Mouse (Mus musculus): ENCODE data around the gene A530084C06Rik. TPM values are rescaled to one million over a fixed set of nuclear protein-coding genes. Genes with fewer than 3 reads are reported as not detected.

A530084C06Rik gene
- polyA plus RNA-seq, 1 experiment from 2014 or later = not detected

GRCm38 (mm10) chr13:31572806-31573508, 13.8 kb upstream of the A530084C06Rik start:
- H3K27me3 ChIP-seq (ENCODE audit: control insufficient read depth, insufficient read depth, low read depth, low read length) = no peaks in the 10 kb centered on the region
- no peak overlapping the region for H3K9ac ChIP-seq (ENCODE audit: low read depth, low read length)
- H3K4me2 ChIP-seq (ENCODE audit: low read length) = no peak overlapping the region
- ATAC-seq = no peak
- H3K4me3 ChIP-seq (ENCODE audit: low read depth, low read length) = no peak overlapping the region
- peaks cover 6% of the 10 kb centered on the region; the same call in 1 of the 2 replicates for H3K4me1 ChIP-seq (ENCODE audit: control insufficient read depth, insufficient read depth, low read length)
- no peak overlapping the region for H3K27ac ChIP-seq (ENCODE audit: low read length)
- H3K36me3 ChIP-seq (ENCODE audit: control insufficient read depth, insufficient read depth, low read length) = no peaks in the 10 kb centered on the region
- no peaks in the 10 kb centered on the region for H3K9me3 ChIP-seq (replicated peaks; ENCODE audit: control insufficient read depth, low read length, poor library complexity, severe bottlenecking)
- 90% methylated on average over 10 of the region's 10 CpGs for whole genome bisulfite sequencing

- Histone ChIP-seq H3K9me3 (replicated peaks; ENCODE audit: control insufficient read depth, low read length, poor library complexity, severe bottlenecking) (no peaks in the 10 kb centered on the region), H3K4me3 (ENCODE audit: low read depth, low read length) (no peak overlapping the region), H3K9ac (ENCODE audit: low read depth, low read length) (no peak overlapping the region), H3K27ac (ENCODE audit: low read length) (no peak overlapping the region), H3K27me3 (ENCODE audit: control insufficient read depth, insufficient read depth, low read depth, low read length) (peaks cover 11% of the 10 kb centered on the region; the same call in 1 of the 2 replicates), H3K36me3 (ENCODE audit: control insufficient read depth, insufficient read depth, low read length) (no peaks in the 10 kb centered on the region), H3K4me2 (ENCODE audit: low read length) (no peak overlapping the region), H3K4me1 (ENCODE audit: control insufficient read depth, insufficient read depth, low read length) (no peaks in the 10 kb centered on the region)
- 89% methylated on average over 6 of the region's 6 CpGs for WGBS
- ATAC-seq = no peak
Measured at GRCm38 (mm10) chr13:31567617-31568294, 8.6 kb upstream of the A530084C06Rik start.

- H3K4me1 ChIP-seq (ENCODE audit: control insufficient read depth, insufficient read depth, low read length) = no peaks in the 10 kb centered on the region
- no peak for ATAC-seq
- no peak overlapping the region for H3K4me3 ChIP-seq (ENCODE audit: low read depth, low read length)
- peaks cover 17% of the 10 kb centered on the region for H3K27me3 ChIP-seq (ENCODE audit: control insufficient read depth, insufficient read depth, low read depth, low read length)
- no peaks in the 10 kb centered on the region for H3K36me3 ChIP-seq (ENCODE audit: control insufficient read depth, insufficient read depth, low read length)
- H3K4me2 ChIP-seq (ENCODE audit: low read length) = no peak overlapping the region
- WGBS = 86% methylated on average over 8 of the region's 8 CpGs
- no peaks in the 10 kb centered on the region for H3K9me3 ChIP-seq (replicated peaks; ENCODE audit: control insufficient read depth, low read length, poor library complexity, severe bottlenecking)
- H3K27ac ChIP-seq (ENCODE audit: low read length) = no peak overlapping the region
- H3K9ac ChIP-seq (ENCODE audit: low read depth, low read length) = no peak overlapping the region
Measured at GRCm38 (mm10) chr13:31567099-31567498, 8.0 kb upstream of the A530084C06Rik start.

GRCm38 (mm10) chr13:31564394-31564793, 5.3 kb upstream of the A530084C06Rik start:
- Histone ChIP-seq H3K9me3 (replicated peaks; ENCODE audit: control insufficient read depth, low read length, poor library complexity, severe bottlenecking) (no peaks in the 10 kb centered on the region), H3K36me3 (ENCODE audit: control insufficient read depth, insufficient read depth, low read length) (no peaks in the 10 kb centered on the region), H3K9ac (ENCODE audit: low read depth, low read length) (no peak overlapping the region), H3K27ac (ENCODE audit: low read length) (no peak overlapping the region), H3K27me3 (ENCODE audit: control insufficient read depth, insufficient read depth, low read depth, low read length) (peaks cover 41% of the 10 kb centered on the region), H3K4me2 (ENCODE audit: low read length) (no peak overlapping the region), H3K4me3 (ENCODE audit: low read depth, low read length) (no peak overlapping the region), H3K4me1 (ENCODE audit: control insufficient read depth, insufficient read depth, low read length) (0 out of 2 replicates have a peak, but pooled peaks cover 5% of the 10 kb centered on the region)
- 66% methylated on average over 6 of the region's 6 CpGs for WGBS
- ATAC-seq = no peak

GRCm38 (mm10) chr13:31559419-31560144, 449 bp upstream of the A530084C06Rik start:
- no peaks in the 10 kb centered on the region for H3K9me3 ChIP-seq (replicated peaks; ENCODE audit: control insufficient read depth, low read length, poor library complexity, severe bottlenecking)
- peak overlapping the region; percentile 49 for H3K4me3 ChIP-seq (ENCODE audit: low read depth, low read length)
- H3K4me1 ChIP-seq (ENCODE audit: control insufficient read depth, insufficient read depth, low read length) = peaks cover 25% of the 10 kb centered on the region
- H3K9ac ChIP-seq (ENCODE audit: low read depth, low read length) = peak overlapping the region; percentile 52
- peaks cover 83% of the 10 kb centered on the region for H3K27me3 ChIP-seq (ENCODE audit: control insufficient read depth, insufficient read depth, low read depth, low read length)
- no peaks in the 10 kb centered on the region for H3K36me3 ChIP-seq (ENCODE audit: control insufficient read depth, insufficient read depth, low read length)
- peak; percentile 69 for ATAC-seq
- peak overlapping the region; percentile 100 for H3K4me2 ChIP-seq (ENCODE audit: low read length)
- WGBS = under 1% methylated on average over 82 of the region's 92 CpGs
- H3K27ac ChIP-seq (ENCODE audit: low read length) = peak overlapping the region; percentile 47

- Histone ChIP-seq H3K27ac (ENCODE audit: low read length) (no peak overlapping the region), H3K4me2 (ENCODE audit: low read length) (peak overlapping the region; percentile 100), H3K9me3 (replicated peaks; ENCODE audit: control insufficient read depth, low read length, poor library complexity, severe bottlenecking) (no peaks in the 10 kb centered on the region), H3K36me3 (ENCODE audit: control insufficient read depth, insufficient read depth, low read length) (no peaks in the 10 kb centered on the region), H3K27me3 (ENCODE audit: control insufficient read depth, insufficient read depth, low read depth, low read length) (peaks cover 78% of the 10 kb centered on the region), H3K4me1 (ENCODE audit: control insufficient read depth, insufficient read depth, low read length) (peaks cover 25% of the 10 kb centered on the region), H3K9ac (ENCODE audit: low read depth, low read length) (peak overlapping the region; percentile 52), H3K4me3 (ENCODE audit: low read depth, low read length) (peak overlapping the region; percentile 49)
- WGBS = under 1% methylated on average over 71 of the region's 73 CpGs
- peak; percentile 36 for ATAC-seq
Measured at GRCm38 (mm10) chr13:31557768-31558520, 1.2 kb downstream of the A530084C06Rik start.

GRCm38 (mm10) chr13:31556964-31557767, 2.0 kb downstream of the A530084C06Rik start:
- 0 out of 2 replicates have a peak overlapping the region, but pooled peaks have one; percentile 52 for H3K9ac ChIP-seq (ENCODE audit: low read depth, low read length)
- peak overlapping the region; percentile 49 for H3K4me3 ChIP-seq (ENCODE audit: low read depth, low read length)
- ATAC-seq = no peak
- H3K9me3 ChIP-seq (replicated peaks; ENCODE audit: control insufficient read depth, low read length, poor library complexity, severe bottlenecking) = no peaks in the 10 kb centered on the region
- H3K4me2 ChIP-seq (ENCODE audit: low read length) = peak overlapping the region; percentile 100
- 8% methylated on average over 24 of the region's 24 CpGs for WGBS
- no peaks in the 10 kb centered on the region for H3K36me3 ChIP-seq (ENCODE audit: control insufficient read depth, insufficient read depth, low read length)
- peaks cover 71% of the 10 kb centered on the region for H3K27me3 ChIP-seq (ENCODE audit: control insufficient read depth, insufficient read depth, low read depth, low read length)
- no peak overlapping the region for H3K27ac ChIP-seq (ENCODE audit: low read length)
- peaks cover 25% of the 10 kb centered on the region for H3K4me1 ChIP-seq (ENCODE audit: control insufficient read depth, insufficient read depth, low read length)

- WGBS = 78% methylated on average over 4 of the region's 4 CpGs
- H3K4me3 ChIP-seq (ENCODE audit: low read depth, low read length) = no peak within 1 kb of the TSS
- no peak within 1 kb of the TSS for H3K27ac ChIP-seq (ENCODE audit: low read length)
- no peak for ATAC-seq
- no peak within 1 kb of the TSS for H3K4me2 ChIP-seq (ENCODE audit: low read length)
- H3K4me1 ChIP-seq (ENCODE audit: control insufficient read depth, insufficient read depth, low read length) = peaks cover 25% of the 10 kb centered on the region
- H3K9me3 ChIP-seq (replicated peaks; ENCODE audit: control insufficient read depth, low read length, poor library complexity, severe bottlenecking) = no peaks in the 10 kb centered on the region
- H3K27me3 ChIP-seq (ENCODE audit: control insufficient read depth, insufficient read depth, low read depth, low read length) = peaks cover 57% of the 10 kb centered on the region
- H3K36me3 ChIP-seq (ENCODE audit: control insufficient read depth, insufficient read depth, low read length) = no peaks in the 10 kb centered on the region
- no peak within 1 kb of the TSS for H3K9ac ChIP-seq (ENCODE audit: low read depth, low read length)
Measured at GRCm38 (mm10) chr13:31555834-31556233, 3.3 kb downstream of the A530084C06Rik start, which contains the start of gene Foxq1. Gene Foxq1, plus strand, starts transcription at chr13:31556134.

Measured in midbrain, embryonic 16.5 days (tissue).